20 mouse cellular contexts compared by ENCODE assay signal in genomic region chr3:70802230-70802629, GRCm38 (mm10).
DNase-seq lines count a peak whose midpoint lies in the region; ATAC-seq lines count a peak whose summit lies in the region.
"Had no signal": no experiment of that assay in that cellular context is flagged by ENCODE, and none has a peak within 500 bp of the region (broad histone marks: within the 10 kb centered on the region; RNA-seq: fewer than 3 reads in every experiment).

No protein-coding gene starts in this region.

- WGBS in neural tube, embryonic 15.5 days = 76% methylated on average over 4 of the region's 4 CpGs

- no peak overlapping the region for H3K4me3 ChIP-seq in neural tube, embryonic 15.5 days (replicated peaks)
- H3K4me3 ChIP-seq: erythroblast, embryonic 14.5 days; heart, embryonic 10.5 days; limb, embryonic 12.5 days; megakaryocyte, embryonic 14.5 days had no signal

- no peak for DNase-seq in frontal cortex, postnatal 14 days (ENCODE audit: low spot score in 2 of 2)
- DNase-seq in right cerebral cortex, adult 18-20 months = peak; percentile 21
- DNase-seq in right cerebral cortex, postnatal 14 days = no peak
- peak; percentile 84 for DNase-seq in layer of hippocampus, adult 9-10 months (ENCODE audit: low spot score)
- DNase-seq in telencephalon, adult 2 months (ENCODE audit: low read depth, low spot score) = peak; percentile 79
- DNase-seq in thymus, postnatal 36 days = no peak
- DNase-seq: cerebellum, adult 9-11 months; gastrocnemius, postnatal 14 days; heart, postnatal 14 days; kidney, adult 9 months; kidney, postnatal 4 days; retina, postnatal 1 day had no signal

- no peak overlapping the region for H3K4me2 ChIP-seq in neural tube, embryonic 15.5 days
- H3K4me2 ChIP-seq: limb, embryonic 12.5 days had no signal

- H3K36me3 ChIP-seq in neural tube, embryonic 15.5 days = no peaks in the 10 kb centered on the region
- H3K36me3 ChIP-seq: heart, embryonic 10.5 days; limb, embryonic 12.5 days had no signal

- H3K27me3 ChIP-seq in neural tube, embryonic 15.5 days (replicated peaks) = no peaks in the 10 kb centered on the region
- H3K27me3 ChIP-seq: limb, embryonic 12.5 days; megakaryocyte, embryonic 14.5 days had no signal

- no peak overlapping the region for H3K27ac ChIP-seq in neural tube, embryonic 15.5 days (replicated peaks)
- H3K27ac ChIP-seq: heart, embryonic 10.5 days; limb, embryonic 12.5 days; liver, embryonic 14.5 days had no signal

- H3K9me3 ChIP-seq in neural tube, embryonic 15.5 days (replicated peaks) = no peaks in the 10 kb centered on the region
- H3K9me3 ChIP-seq: heart, embryonic 10.5 days; limb, embryonic 12.5 days; megakaryocyte, embryonic 14.5 days had no signal

- peak; percentile 76 for ATAC-seq in frontal cortex, adult (ENCODE audit: low TSS enrichment)
- no peak for ATAC-seq in neural tube, embryonic 15.5 days (ENCODE audit: low FRiP score)
- ATAC-seq: lung, postnatal 0 days had no signal

- H3K4me1 ChIP-seq in neural tube, embryonic 15.5 days = no peaks in the 10 kb centered on the region
- H3K4me1 ChIP-seq: heart, embryonic 10.5 days; limb, embryonic 12.5 days had no signal

- H3K9ac ChIP-seq in neural tube, embryonic 15.5 days (replicated peaks) = no peak overlapping the region
- H3K9ac ChIP-seq: limb, embryonic 12.5 days; liver, embryonic 14.5 days had no signal

Comparison
In these comparisons a context has a peak if more than half of its experiments do, and no peak if none do; other contexts are left out.
1. DNase-seq: peak in right cerebral cortex, adult 18-20 months (single experiment), layer of hippocampus, adult 9-10 months (single experiment) and telencephalon, adult 2 months (single experiment); none in frontal cortex, postnatal 14 days (0 of 2), right cerebral cortex, postnatal 14 days (single experiment) and thymus, postnatal 36 days (0 of 2).